Mouse (Mus musculus) liver, embryonic 14.5 days (tissue): ENCODE data around the gene Gm4491.

Experiments
- CTCF ChIP-seq: IDR thresholded peaks from 2 replicates; pipeline ENCODE4 v1.5.1; 2016; ENCODE audit warnings: antibody characterized with exemption, low read depth, control low read depth
- EP300 ChIP-seq: IDR thresholded peaks from 2 replicates; pipeline ENCODE4 v1.6.1; 2016; ENCODE audit warnings: antibody characterized with exemption, low read depth

DNA sequence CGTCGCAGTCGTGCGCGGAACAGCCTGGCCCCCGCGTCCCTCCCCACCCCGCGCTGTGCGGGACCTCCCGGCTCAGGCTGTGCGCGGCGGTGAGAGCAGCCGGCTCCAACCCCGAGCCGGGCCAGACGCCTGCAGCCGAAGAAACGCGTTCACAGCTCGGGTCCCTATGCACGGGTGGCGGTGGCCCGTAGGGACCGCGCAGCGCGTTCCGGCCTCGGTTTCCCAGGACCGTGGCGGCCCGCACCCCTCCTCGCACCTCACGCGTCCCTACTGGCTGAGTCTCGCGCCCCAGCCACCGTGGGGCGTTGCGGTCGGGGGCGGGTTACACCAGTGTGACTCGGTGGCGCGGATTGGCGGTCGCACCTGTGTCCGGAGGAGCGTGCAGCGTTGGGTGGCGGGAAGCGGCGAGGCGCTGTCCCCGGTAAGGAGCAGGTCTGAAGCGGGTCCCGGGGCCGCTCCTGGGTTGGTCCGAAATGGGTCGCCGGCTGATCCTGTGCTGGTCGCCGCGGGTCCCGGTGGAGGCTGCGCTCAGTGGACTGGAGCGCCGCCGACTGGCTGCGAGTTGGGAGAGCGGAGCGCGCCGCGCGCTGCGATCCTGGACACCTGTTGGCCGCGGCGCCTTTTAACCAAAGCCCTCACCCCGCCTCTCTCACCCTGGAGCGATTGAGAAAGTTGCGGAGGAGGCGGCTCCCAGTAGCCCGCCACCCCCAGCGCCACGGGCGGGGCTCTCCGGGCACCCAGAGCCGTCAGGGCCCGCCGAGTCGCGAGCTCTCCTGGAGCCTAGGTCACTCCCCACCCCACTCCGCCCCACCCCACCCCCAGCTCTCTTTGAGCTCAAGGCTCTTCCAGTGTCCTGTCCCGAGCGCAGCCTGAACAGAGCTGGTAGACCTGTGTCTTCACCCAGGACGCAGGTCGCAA, 11.3 kb downstream of the Gm4491 start, which contains the start of gene Gjb2:
- TF ChIP-seq CTCF (no peak), EP300 (no peak)
